24 mouse cellular contexts compared by ENCODE assay signal in genomic region chrX:77391760-77392446, GRCm38 (mm10).
A peak's percentile ranks its signal among the peaks of the same experiment; 100 is the strongest.
DNase-seq lines count a peak whose midpoint lies in the region; ATAC-seq lines count a peak whose summit lies in the region.
"Had no signal": no experiment of that assay in that cellular context is flagged by ENCODE, and none has a peak within 500 bp of the region (broad histone marks: within the 10 kb centered on the region; RNA-seq: fewer than 3 reads in every experiment).

No protein-coding gene starts in this region.

- whole genome bisulfite sequencing in hindbrain, embryonic 15.5 days = 68% methylated on average over 4 of the region's 4 CpGs
- WGBS in hindbrain, embryonic 14.5 days = 72% methylated on average over 4 of the region's 4 CpGs
- WGBS in midbrain, embryonic 16.5 days = 58% methylated on average over 4 of the region's 4 CpGs
- WGBS in midbrain, embryonic 11.5 days = 68% methylated on average over 4 of the region's 4 CpGs
- WGBS in neural tube, embryonic 15.5 days = 69% methylated on average over 4 of the region's 4 CpGs

- peak; percentile 59; the same call in 1 of the 2 replicates for ATAC-seq in hindbrain, embryonic 15.5 days (ENCODE audit: low FRiP score, low read depth)
- no peak for ATAC-seq in hindbrain, embryonic 14.5 days (ENCODE audit: low FRiP score)
- ATAC-seq in midbrain, embryonic 16.5 days = peak; percentile 88; the same call in 1 of the 2 replicates
- no peak for ATAC-seq in midbrain, embryonic 11.5 days (ENCODE audit: low FRiP score)
- ATAC-seq in neural tube, embryonic 15.5 days (ENCODE audit: low FRiP score) = peak; percentile 69
- ATAC-seq: activated CD4-positive, CD25-positive, alpha-beta regulatory T cell, adult 4 months; intestine, embryonic 16.5 days had no signal

- no peak overlapping the region for H3K27ac ChIP-seq in hindbrain, embryonic 15.5 days (replicated peaks)
- H3K27ac ChIP-seq in hindbrain, embryonic 14.5 days = no peak overlapping the region
- H3K27ac ChIP-seq in midbrain, embryonic 16.5 days (ENCODE audit: low read length) = peak overlapping the region; percentile 67
- H3K27ac ChIP-seq in midbrain, embryonic 11.5 days (ENCODE audit: low read depth, low read length) = no peak overlapping the region
- H3K27ac ChIP-seq in neural tube, embryonic 15.5 days (replicated peaks) = no peak overlapping the region
- H3K27ac ChIP-seq: embryonic facial prominence, embryonic 13.5 days; heart, embryonic 10.5 days; limb, embryonic 13.5 days; liver, embryonic 13.5 days had no signal

- H3K4me3 ChIP-seq in hindbrain, embryonic 15.5 days = no peak overlapping the region
- no peak overlapping the region for H3K4me3 ChIP-seq in hindbrain, embryonic 14.5 days (replicated peaks; ENCODE audit: low read length)
- H3K4me3 ChIP-seq in midbrain, embryonic 16.5 days (ENCODE audit: low read depth, low read length) = no peak overlapping the region
- no peak overlapping the region for H3K4me3 ChIP-seq in midbrain, embryonic 11.5 days (ENCODE audit: low read depth, low read length)
- no peak overlapping the region for H3K4me3 ChIP-seq in neural tube, embryonic 15.5 days (replicated peaks)
- H3K4me3 ChIP-seq: embryonic facial prominence, embryonic 13.5 days; heart, embryonic 10.5 days; limb, embryonic 13.5 days; liver, embryonic 13.5 days had no signal

- H3K9me3 ChIP-seq in hindbrain, embryonic 15.5 days = no peaks in the 10 kb centered on the region
- H3K9me3 ChIP-seq in hindbrain, embryonic 14.5 days (ENCODE audit: control insufficient read depth, low read length) = no peaks in the 10 kb centered on the region
- no peaks in the 10 kb centered on the region for H3K9me3 ChIP-seq in midbrain, embryonic 16.5 days (replicated peaks; ENCODE audit: control insufficient read depth, low read length, poor library complexity, severe bottlenecking)
- no peaks in the 10 kb centered on the region for H3K9me3 ChIP-seq in midbrain, embryonic 11.5 days (ENCODE audit: control insufficient read depth, low read length)
- H3K9me3 ChIP-seq in neural tube, embryonic 15.5 days (replicated peaks) = no peaks in the 10 kb centered on the region
- H3K9me3 ChIP-seq: embryonic facial prominence, embryonic 13.5 days; heart, embryonic 10.5 days; limb, embryonic 13.5 days; liver, embryonic 13.5 days had no signal

- no peaks in the 10 kb centered on the region for H3K36me3 ChIP-seq in hindbrain, embryonic 15.5 days
- no peaks in the 10 kb centered on the region for H3K36me3 ChIP-seq in hindbrain, embryonic 14.5 days (replicated peaks; ENCODE audit: control insufficient read depth, insufficient read depth)
- H3K36me3 ChIP-seq in midbrain, embryonic 16.5 days (ENCODE audit: control insufficient read depth, insufficient read depth, low read length) = no peaks in the 10 kb centered on the region
- H3K36me3 ChIP-seq in midbrain, embryonic 11.5 days (ENCODE audit: control insufficient read depth, insufficient read depth, low read length) = no peaks in the 10 kb centered on the region
- no peaks in the 10 kb centered on the region for H3K36me3 ChIP-seq in neural tube, embryonic 15.5 days
- H3K36me3 ChIP-seq: embryonic facial prominence, embryonic 13.5 days; heart, embryonic 10.5 days; limb, embryonic 13.5 days; liver, embryonic 13.5 days had no signal

- H3K9ac ChIP-seq in hindbrain, embryonic 15.5 days = no peak overlapping the region
- no peak overlapping the region for H3K9ac ChIP-seq in hindbrain, embryonic 14.5 days
- H3K9ac ChIP-seq in midbrain, embryonic 16.5 days (ENCODE audit: low read depth, low read length) = no peak overlapping the region
- H3K9ac ChIP-seq in midbrain, embryonic 11.5 days (ENCODE audit: low read length) = no peak overlapping the region
- H3K9ac ChIP-seq in neural tube, embryonic 15.5 days (replicated peaks) = no peak overlapping the region
- H3K9ac ChIP-seq: embryonic facial prominence, embryonic 13.5 days; limb, embryonic 13.5 days; liver, embryonic 13.5 days had no signal

- no peaks in the 10 kb centered on the region for H3K4me1 ChIP-seq in hindbrain, embryonic 15.5 days (replicated peaks)
- no peaks in the 10 kb centered on the region for H3K4me1 ChIP-seq in hindbrain, embryonic 14.5 days (replicated peaks; ENCODE audit: control insufficient read depth, insufficient read depth, low read length)
- H3K4me1 ChIP-seq in midbrain, embryonic 16.5 days (ENCODE audit: control insufficient read depth, insufficient read depth, low read length) = 0 out of 2 replicates have a peak, but pooled peaks cover 4% of the 10 kb centered on the region
- H3K4me1 ChIP-seq in midbrain, embryonic 11.5 days (ENCODE audit: control insufficient read depth, insufficient read depth, low read length) = no peaks in the 10 kb centered on the region
- no peaks in the 10 kb centered on the region for H3K4me1 ChIP-seq in neural tube, embryonic 15.5 days
- H3K4me1 ChIP-seq: embryonic facial prominence, embryonic 13.5 days; heart, embryonic 10.5 days; limb, embryonic 13.5 days; liver, embryonic 13.5 days had no signal

- no peak overlapping the region for H3K4me2 ChIP-seq in hindbrain, embryonic 15.5 days
- H3K4me2 ChIP-seq in hindbrain, embryonic 14.5 days (replicated peaks) = no peak overlapping the region
- H3K4me2 ChIP-seq in midbrain, embryonic 16.5 days (ENCODE audit: low read length) = no peak overlapping the region
- H3K4me2 ChIP-seq in midbrain, embryonic 11.5 days = no peak overlapping the region
- H3K4me2 ChIP-seq in neural tube, embryonic 15.5 days = no peak overlapping the region
- H3K4me2 ChIP-seq: embryonic facial prominence, embryonic 13.5 days; limb, embryonic 13.5 days; liver, embryonic 13.5 days had no signal

- peak; percentile 4 for DNase-seq in embryo, embryonic 10 days (ENCODE audit: low spot score)
- no peak for DNase-seq in embryo, embryonic 9.5 days (ENCODE audit: extremely low spot score)
- no peak for DNase-seq in hindbrain, embryonic 14.5 days (ENCODE audit: low spot score)
- no peak for DNase-seq in midbrain, embryonic 11.5 days (ENCODE audit: low spot score, missing footprints)
- no peak for DNase-seq in layer of hippocampus, postnatal 25 days (ENCODE audit: extremely low spot score in 1 of 2, low spot score in 1 of 2)
- DNase-seq: adrenal gland, adult 8-10 months; cerebellum, adult 2 months; cerebellum, postnatal 36 days; kidney, adult 9 months; kidney, postnatal 14 days; liver, embryonic 13.5 days; lung, adult 2 months; lung, postnatal 14 days; retina, postnatal 1 day; right cerebral cortex, postnatal 4 days; thymus, postnatal 14 days had no signal

- no peaks in the 10 kb centered on the region for H3K27me3 ChIP-seq in hindbrain, embryonic 15.5 days
- H3K27me3 ChIP-seq in hindbrain, embryonic 14.5 days (ENCODE audit: control insufficient read depth, insufficient read depth, low read length) = no peaks in the 10 kb centered on the region
- H3K27me3 ChIP-seq in midbrain, embryonic 16.5 days (ENCODE audit: control insufficient read depth, insufficient read depth, low read depth, low read length) = no peaks in the 10 kb centered on the region
- H3K27me3 ChIP-seq in midbrain, embryonic 11.5 days (ENCODE audit: control insufficient read depth, insufficient read depth, low read length) = no peaks in the 10 kb centered on the region
- H3K27me3 ChIP-seq in neural tube, embryonic 15.5 days (replicated peaks) = no peaks in the 10 kb centered on the region
- H3K27me3 ChIP-seq: embryonic facial prominence, embryonic 13.5 days; limb, embryonic 13.5 days; liver, embryonic 13.5 days had no signal

Comparison
In these comparisons a context has a peak if more than half of its experiments do, and no peak if none do; other contexts are left out.
1. ATAC-seq: peak in hindbrain, embryonic 15.5 days (single experiment), midbrain, embryonic 16.5 days (single experiment) and neural tube, embryonic 15.5 days (single experiment); none in hindbrain, embryonic 14.5 days (single experiment) and midbrain, embryonic 11.5 days (single experiment).